Mouse (Mus musculus): ENCODE measurements around the gene Cnga1. TPM values are rescaled to one million over a fixed set of nuclear protein-coding genes. Genes with fewer than 3 reads are reported as not detected.
"Not testable (repeated sequence)": the region's sequence is repeated elsewhere in the genome, so short reads cannot be mapped to it uniquely, and the experiment has no call there.

The Cnga1 gene
- polyA plus RNA-seq, 1 experiment from 2014 or later, result not detected

GRCm38 (mm10) chr5:72579599-72579998 lies 64.5 kb downstream of the Cnga1 start:
- not testable (repeated sequence) for H3K36me3 ChIP-seq (ENCODE audit: control insufficient read depth, insufficient read depth); ATAC-seq (ENCODE audit: low read depth); H3K4me3 ChIP-seq (ENCODE audit: low read depth, low read length); H3K9ac ChIP-seq (ENCODE audit: low read depth, low read length); H3K9me3 ChIP-seq (replicated peaks; ENCODE audit: control insufficient read depth, low read length); H3K4me1 ChIP-seq (ENCODE audit: control insufficient read depth, low read depth, low read length); H3K27ac ChIP-seq (ENCODE audit: low read length); H3K4me2 ChIP-seq (ENCODE audit: low read depth, low read length)
- peaks cover 19% of the 10 kb centered on the region for H3K27me3 ChIP-seq (ENCODE audit: control insufficient read depth, insufficient read depth, low read depth, low read length)
- WGBS (ENCODE audit: insufficient replicate concordance), result 54% methylated on average over 10 of the region's 10 CpGs

- H3K27me3 ChIP-seq (ENCODE audit: control insufficient read depth, insufficient read depth, low read depth, low read length), result no peaks in the 10 kb centered on the region
- 70% methylated on average over 5 of the region's 5 CpGs for WGBS (ENCODE audit: insufficient replicate concordance)
- no peaks in the 10 kb centered on the region for H3K4me1 ChIP-seq (ENCODE audit: control insufficient read depth, low read depth, low read length)
- no peak overlapping the region for H3K4me3 ChIP-seq (ENCODE audit: low read depth, low read length)
- no peak overlapping the region for H3K4me2 ChIP-seq (ENCODE audit: low read depth, low read length)
- ATAC-seq (ENCODE audit: low read depth), result no peak
- no peak overlapping the region for H3K27ac ChIP-seq (ENCODE audit: low read length)
- H3K36me3 ChIP-seq (ENCODE audit: control insufficient read depth, insufficient read depth), result no peaks in the 10 kb centered on the region
- no peak overlapping the region for H3K9ac ChIP-seq (ENCODE audit: low read depth, low read length)
- no peaks in the 10 kb centered on the region for H3K9me3 ChIP-seq (replicated peaks; ENCODE audit: control insufficient read depth, low read length)
These were observed 78.5 kb downstream of the Cnga1 start for GRCm38 (mm10) chr5:72565621-72566020.

- H3K4me1 ChIP-seq (ENCODE audit: control insufficient read depth, low read depth, low read length); H3K36me3 ChIP-seq (ENCODE audit: control insufficient read depth, insufficient read depth); H3K9me3 ChIP-seq (replicated peaks; ENCODE audit: control insufficient read depth, low read length); H3K9ac ChIP-seq (ENCODE audit: low read depth, low read length); H3K4me2 ChIP-seq (ENCODE audit: low read depth, low read length); H3K27ac ChIP-seq (ENCODE audit: low read length); H3K27me3 ChIP-seq (ENCODE audit: control insufficient read depth, insufficient read depth, low read depth, low read length); ATAC-seq (ENCODE audit: low read depth); H3K4me3 ChIP-seq (ENCODE audit: low read depth, low read length): not testable (repeated sequence)
- 48% methylated on average over 2 of the region's 2 CpGs for WGBS (ENCODE audit: insufficient replicate concordance)
These were observed 80.9 kb downstream of the Cnga1 start for GRCm38 (mm10) chr5:72563183-72563582.

- H3K36me3 ChIP-seq (ENCODE audit: control insufficient read depth, insufficient read depth), result peaks cover 1% of the 10 kb centered on the region; the same call in 1 of the 2 replicates
- no peak overlapping the region for H3K4me2 ChIP-seq (ENCODE audit: low read depth, low read length)
- no peaks in the 10 kb centered on the region for H3K9me3 ChIP-seq (replicated peaks; ENCODE audit: control insufficient read depth, low read length)
- 23% methylated on average over 3 of the region's 3 CpGs for WGBS (ENCODE audit: insufficient replicate concordance)
- peaks cover 9% of the 10 kb centered on the region for H3K4me1 ChIP-seq (ENCODE audit: control insufficient read depth, low read depth, low read length)
- H3K27ac ChIP-seq (ENCODE audit: low read length), result no peak overlapping the region
- no peak overlapping the region for H3K4me3 ChIP-seq (ENCODE audit: low read depth, low read length)
- ATAC-seq (ENCODE audit: low read depth), result no peak
- H3K9ac ChIP-seq (ENCODE audit: low read depth, low read length), result no peak overlapping the region
- no peaks in the 10 kb centered on the region for H3K27me3 ChIP-seq (ENCODE audit: control insufficient read depth, insufficient read depth, low read depth, low read length)
These were observed 83.0 kb downstream of the Cnga1 start for GRCm38 (mm10) chr5:72560976-72561628.

- H3K9ac ChIP-seq (ENCODE audit: low read depth, low read length), result peak within 1 kb of the TSS; percentile 84
- H3K27ac ChIP-seq (ENCODE audit: low read length), result peak within 1 kb of the TSS; percentile 49
- ATAC-seq (ENCODE audit: low read depth), result peak; percentile 95
- peak within 1 kb of the TSS; percentile 91 for H3K4me2 ChIP-seq (ENCODE audit: low read depth, low read length)
- no peaks in the 10 kb centered on the region for H3K9me3 ChIP-seq (replicated peaks; ENCODE audit: control insufficient read depth, low read length)
- peaks cover 5% of the 10 kb centered on the region; the same call in 1 of the 2 replicates for H3K36me3 ChIP-seq (ENCODE audit: control insufficient read depth, insufficient read depth)
- H3K4me3 ChIP-seq (ENCODE audit: low read depth, low read length), result peak within 1 kb of the TSS; percentile 87
- H3K4me1 ChIP-seq (ENCODE audit: control insufficient read depth, low read depth, low read length), result peaks cover 9% of the 10 kb centered on the region
- no peaks in the 10 kb centered on the region for H3K27me3 ChIP-seq (ENCODE audit: control insufficient read depth, insufficient read depth, low read depth, low read length)
- WGBS (ENCODE audit: insufficient replicate concordance), result 0% methylated on average over 42 of the region's 42 CpGs
These were observed 84.5 kb downstream of the Cnga1 start, which contains the start of gene Nfxl1 for GRCm38 (mm10) chr5:72559544-72560049. Nfxl1 (minus strand) TSS chr5:72559684.

- peak overlapping the region; percentile 87 for H3K4me3 ChIP-seq (ENCODE audit: low read depth, low read length)
- H3K36me3 ChIP-seq (ENCODE audit: control insufficient read depth, insufficient read depth), result peaks cover 5% of the 10 kb centered on the region; the same call in 1 of the 2 replicates
- peaks cover 9% of the 10 kb centered on the region for H3K4me1 ChIP-seq (ENCODE audit: control insufficient read depth, low read depth, low read length)
- H3K9ac ChIP-seq (ENCODE audit: low read depth, low read length), result peak overlapping the region; percentile 84
- H3K27me3 ChIP-seq (ENCODE audit: control insufficient read depth, insufficient read depth, low read depth, low read length), result no peaks in the 10 kb centered on the region
- H3K4me2 ChIP-seq (ENCODE audit: low read depth, low read length), result peak overlapping the region; percentile 91
- H3K27ac ChIP-seq (ENCODE audit: low read length), result peak overlapping the region; percentile 49
- ATAC-seq (ENCODE audit: low read depth), result peak; percentile 76
- no peaks in the 10 kb centered on the region for H3K9me3 ChIP-seq (replicated peaks; ENCODE audit: control insufficient read depth, low read length)
- WGBS (ENCODE audit: insufficient replicate concordance), result under 1% methylated on average over 56 of the region's 57 CpGs
These were observed 85.2 kb downstream of the Cnga1 start for GRCm38 (mm10) chr5:72558716-72559526.

GRCm38 (mm10) chr5:72556245-72556644 lies 87.8 kb downstream of the Cnga1 start:
- H3K27me3 ChIP-seq (ENCODE audit: control insufficient read depth, insufficient read depth, low read depth, low read length), result no peaks in the 10 kb centered on the region
- H3K9ac ChIP-seq (ENCODE audit: low read depth, low read length), result no peak overlapping the region
- H3K4me2 ChIP-seq (ENCODE audit: low read depth, low read length), result no peak overlapping the region
- H3K36me3 ChIP-seq (ENCODE audit: control insufficient read depth, insufficient read depth), result peaks cover 5% of the 10 kb centered on the region; the same call in 1 of the 2 replicates
- ATAC-seq (ENCODE audit: low read depth), result no peak
- no peaks in the 10 kb centered on the region for H3K9me3 ChIP-seq (replicated peaks; ENCODE audit: control insufficient read depth, low read length)
- no peak overlapping the region for H3K4me3 ChIP-seq (ENCODE audit: low read depth, low read length)
- H3K27ac ChIP-seq (ENCODE audit: low read length), result no peak overlapping the region
- H3K4me1 ChIP-seq (ENCODE audit: control insufficient read depth, low read depth, low read length), result peaks cover 9% of the 10 kb centered on the region
- WGBS (ENCODE audit: insufficient replicate concordance), result 79% methylated on average over 3 of the region's 3 CpGs

All from liver, embryonic 16.5 days (tissue).